Mouse (Mus musculus): Measurements from ENCODE around the gene Rnf135.
"Not testable (repeated sequence)": the region's sequence is repeated elsewhere in the genome, so short reads cannot be mapped to it uniquely, and the experiment has no call there.

Rnf135 gene

GRCm38 (mm10) chr11:80183705-80184255 lies at the start of gene Rnf135:
TSS of gene Rnf135 (plus strand) at chr11:80183851.
- DNase-seq, result peak; percentile 89

GRCm38 (mm10) chr11:80134744-80135143 lies 48.9 kb upstream of the Rnf135 start:
- no peak for DNase-seq

GRCm38 (mm10) chr11:80135954-80136683 lies 47.5 kb upstream of the Rnf135 start:
- no peak for DNase-seq

DNA sequence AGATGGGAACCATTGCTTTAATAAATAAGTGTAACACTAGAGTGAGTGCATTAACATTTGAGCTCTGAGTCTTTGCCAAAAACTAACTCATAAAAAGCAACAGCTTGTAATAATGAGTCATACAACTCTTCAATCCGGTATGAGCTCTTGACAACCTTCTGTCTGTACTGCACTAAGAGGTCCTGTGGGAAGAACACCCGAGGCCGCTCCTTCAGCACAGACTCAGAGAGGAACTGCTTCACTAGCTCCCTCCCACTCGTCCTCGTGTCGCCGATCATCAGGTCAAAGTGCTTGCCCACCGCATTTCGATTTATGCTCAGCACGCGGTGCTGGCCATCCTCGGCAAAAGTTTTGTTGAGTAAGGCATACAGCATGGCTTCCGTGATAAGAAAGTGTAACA lies 46.9 kb upstream of the Rnf135 start:
- DNase-seq, result no peak

GRCm38 (mm10) chr11:80137773-80138172 lies 45.9 kb upstream of the Rnf135 start:
- DNase-seq, result no peak

DNA sequence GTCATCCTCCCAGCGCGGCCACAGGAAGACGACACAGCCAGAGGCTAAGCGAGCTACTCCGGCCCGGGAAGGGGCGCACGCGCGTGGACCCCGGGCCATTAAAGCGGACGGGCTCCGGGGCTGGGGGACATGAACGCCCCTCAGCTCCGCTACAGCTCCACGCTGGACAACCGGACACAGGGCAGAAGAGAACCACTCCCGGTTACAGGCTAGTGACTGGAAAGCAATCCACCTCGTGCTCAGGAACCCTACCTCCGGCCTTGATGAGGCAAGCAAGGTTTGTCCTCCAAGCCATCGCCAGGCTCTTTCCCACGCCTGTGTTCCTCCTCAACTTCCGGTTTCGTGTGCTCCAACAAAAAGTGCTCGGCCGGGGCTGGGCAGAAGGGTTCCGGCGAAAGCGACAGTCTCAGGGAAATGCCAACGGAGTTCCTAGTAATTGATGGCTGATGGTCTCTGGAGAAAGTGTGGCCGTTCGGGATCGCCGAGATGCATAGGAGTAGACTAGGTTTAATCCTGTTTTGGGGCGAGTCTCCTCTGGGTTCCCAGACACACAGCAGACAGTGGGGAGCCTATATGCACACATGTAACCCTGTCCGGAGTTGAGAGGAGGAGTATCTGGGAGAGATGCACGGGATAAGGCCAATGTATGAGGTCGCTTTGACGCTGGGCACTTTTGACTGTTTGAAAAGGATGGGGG lies 41.7 kb upstream of the Rnf135 start, which contains the start of gene Tefm:
TSS of gene Tefm (minus strand) at position 351 of the 697 bp plus-strand sequence.
- DNase-seq, result peak; percentile 82

- DNase-seq, result no peak
Observed at GRCm38 (mm10) chr11:80142872-80143271, 40.8 kb upstream of the Rnf135 start.

GRCm38 (mm10) chr11:80145787-80146275 lies 37.8 kb upstream of the Rnf135 start:
- peak; percentile 22 for DNase-seq

- DNase-seq, result no peak
Observed at GRCm38 (mm10) chr11:80147748-80148147, 35.9 kb upstream of the Rnf135 start.

- DNase-seq, result no peak
Observed at GRCm38 (mm10) chr11:80148313-80148712, 35.3 kb upstream of the Rnf135 start.

- not testable (repeated sequence) for DNase-seq
Observed at GRCm38 (mm10) chr11:80148974-80149373, 34.7 kb upstream of the Rnf135 start.

GRCm38 (mm10) chr11:80149412-80150023 lies 34.1 kb upstream of the Rnf135 start:
- DNase-seq, result no peak

GRCm38 (mm10) chr11:80150566-80150965 lies 33.1 kb upstream of the Rnf135 start:
- no peak for DNase-seq

- no peak for DNase-seq
Observed at GRCm38 (mm10) chr11:80151541-80151940, 32.1 kb upstream of the Rnf135 start.

DNA sequence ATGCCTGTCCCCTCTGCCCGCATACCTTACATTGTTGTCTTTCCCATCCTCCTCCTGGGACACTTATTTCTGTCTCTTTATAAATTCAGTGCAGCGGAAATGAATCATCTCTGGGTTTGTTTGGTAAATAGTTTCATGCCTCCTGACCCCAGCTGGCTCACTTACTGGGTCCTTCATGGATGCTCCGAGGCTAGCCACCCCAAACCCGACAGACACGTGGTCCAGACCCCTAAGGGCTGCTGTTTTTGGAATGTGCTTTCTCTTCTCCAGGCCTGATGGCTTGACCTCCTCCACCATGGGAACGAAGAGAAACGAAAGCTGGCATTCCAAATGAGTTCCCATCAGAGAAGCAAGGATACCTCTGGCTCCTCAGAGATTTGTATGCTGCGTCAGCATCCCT lies 31.3 kb upstream of the Rnf135 start:
- DNase-seq, result no peak

DNA sequence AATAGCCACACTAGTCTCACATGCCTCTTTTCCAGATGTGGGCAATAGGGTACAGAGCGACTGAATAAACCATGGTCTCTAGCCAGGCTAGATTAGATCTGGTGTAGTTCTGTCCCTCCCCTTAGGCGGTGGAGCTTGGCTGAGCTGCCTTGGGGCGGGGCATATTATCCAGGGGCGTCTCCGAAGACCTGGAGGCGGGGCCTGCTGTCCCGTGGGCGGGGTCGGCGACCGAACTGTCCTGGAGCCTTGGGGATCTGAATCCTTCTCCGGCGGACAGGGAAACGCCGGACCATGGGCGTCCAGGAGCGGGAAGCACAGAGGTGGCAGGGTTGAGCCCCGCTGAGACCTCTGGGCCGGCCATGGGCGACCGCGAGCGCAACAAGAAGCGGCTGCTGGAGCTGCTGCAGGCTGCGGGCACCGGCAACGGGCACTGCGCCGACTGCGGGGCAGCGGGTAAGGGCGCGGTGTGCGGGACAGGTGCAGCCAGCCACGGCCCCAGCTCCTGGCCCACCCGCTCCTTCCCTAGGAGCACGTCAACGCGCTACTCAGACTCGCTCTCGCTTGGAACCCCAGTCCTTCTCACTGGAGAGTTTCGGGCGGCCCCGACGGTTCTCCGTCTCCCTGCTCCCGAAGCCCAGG lies 29.7 kb upstream of the Rnf135 start, which contains the start of gene Adap2:
TSS of gene Adap2 (plus strand) at position 249 of the 639 bp plus-strand sequence.
- peak; percentile 93 for DNase-seq

- no peak for DNase-seq
Observed at GRCm38 (mm10) chr11:80154501-80154900, 29.1 kb upstream of the Rnf135 start.

DNA sequence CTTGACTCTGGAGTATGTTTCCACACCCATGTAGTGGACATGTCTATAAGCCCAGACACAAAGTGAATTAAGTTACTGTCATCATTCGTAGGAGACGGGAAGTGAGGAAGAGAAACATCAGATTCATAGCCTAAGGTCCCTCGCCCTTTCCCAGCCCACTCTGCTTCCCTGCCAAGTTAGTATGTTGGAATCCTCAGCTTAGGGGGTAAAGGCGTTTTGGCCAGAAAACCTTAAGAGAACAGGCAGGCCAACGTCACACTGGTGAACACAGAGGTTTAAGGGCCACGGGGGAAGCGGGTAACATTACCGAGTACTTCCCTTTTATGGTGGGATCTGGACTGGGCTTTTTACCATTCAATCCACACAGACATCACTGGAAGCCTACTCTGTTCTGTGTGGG lies 28.1 kb upstream of the Rnf135 start:
- DNase-seq, result no peak

DNA sequence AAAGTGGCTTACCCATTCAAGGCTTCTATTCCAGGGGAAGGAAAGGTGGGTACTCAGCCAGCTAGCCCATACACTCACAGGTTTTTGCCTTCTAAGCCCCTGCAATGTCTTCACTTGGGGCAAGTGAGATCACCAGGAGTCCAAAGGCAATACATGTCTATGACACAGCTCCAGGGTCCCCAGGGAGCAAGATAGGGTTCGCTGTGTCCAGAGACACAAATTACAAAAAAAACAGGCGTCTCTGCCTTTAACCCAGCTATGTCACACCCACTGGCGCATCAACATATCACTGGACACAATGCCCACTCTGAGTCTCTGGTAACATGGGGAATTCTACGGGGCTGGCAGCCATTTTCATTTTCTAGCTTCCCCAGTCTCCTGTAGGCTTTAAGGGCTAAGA lies 27.7 kb upstream of the Rnf135 start:
- DNase-seq, result no peak

- DNase-seq, result no peak
Observed at GRCm38 (mm10) chr11:80156841-80157240, 26.8 kb upstream of the Rnf135 start.

GRCm38 (mm10) chr11:80159018-80159417 lies 24.6 kb upstream of the Rnf135 start:
- DNase-seq, result no peak

DNA sequence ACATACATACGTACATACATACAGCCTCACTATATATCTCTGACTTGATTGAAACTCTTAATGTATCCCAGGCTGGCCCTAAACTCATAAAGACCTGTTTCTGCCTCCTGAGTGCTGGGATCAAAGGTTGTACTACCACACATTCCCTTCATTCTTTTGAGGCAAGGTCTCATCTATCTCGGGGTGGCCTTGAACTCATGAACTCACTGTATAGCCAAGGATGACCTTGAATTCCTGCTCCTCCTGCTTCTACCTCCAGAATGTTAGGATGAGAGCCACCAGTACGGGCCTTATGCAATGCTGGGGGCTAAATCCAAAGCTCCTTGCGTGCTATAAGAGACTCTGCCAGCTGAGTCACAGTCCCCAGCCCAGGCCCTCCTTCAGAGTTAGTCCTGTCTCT lies 22.6 kb upstream of the Rnf135 start:
- DNase-seq, result no peak
